In genomic region chr2:122147508-122148241, GRCm38 (mm10) we compare ENCODE assay signal across 8 mouse cellular contexts. TPM values are rescaled to one million over a fixed set of nuclear protein-coding genes. Genes with fewer than 3 reads are reported as not detected.
DNase-seq lines count a peak whose midpoint lies in the region; ATAC-seq lines count a peak whose summit lies in the region.

B2m (plus strand) TSS chr2:122147686.

- peak; percentile 85 for ATAC-seq in inflammation-experienced regulatory T-cells, adult 6 months
- ATAC-seq in megakaryocyte-erythroid progenitor cell, adult 5-6 weeks (replicated peaks; ENCODE audit: low FRiP score, low TSS enrichment, poor library complexity, severe bottlenecking), result peak; percentile 86

- intact Hi-C loops in gastrocnemius, postnatal 14 days (cut with DNase I; ENCODE audit: low total_unique reads), result no loop called here
- intact Hi-C loops in left cerebral cortex, postnatal 10 days (cut with DNase I), result no loop called here

- peak; percentile 95 to 99 for DNase-seq in adrenal gland, adult (ENCODE audit: inconsistent age in 2 of 2, low spot score in 1 of 2)
- peak; percentile 99 for DNase-seq in embryo, embryonic 10.5 days (ENCODE audit: low spot score)
- peak; percentile 93 for DNase-seq in gastrocnemius, postnatal 14 days
- DNase-seq in left cerebral cortex, postnatal 10 days (ENCODE audit: extremely low spot score in 1 of 2, low spot score in 2 of 2), result peak; percentile 93 to 94
- DNase-seq in right cerebral cortex, postnatal 25 days, result peak; percentile 87
- DNase-seq in urinary bladder, postnatal 4 days (ENCODE audit: low spot score in 2 of 2), result peak; percentile 89 to 93

RNA-seq across cellular contexts. Expression of gene B2m, which starts in this region (rescaled TPM):
- 10 to 100 TPM; 80.2 to 95.9 TPM for total RNA-seq in gastrocnemius, postnatal 14 days (2021)
- polyA plus RNA-seq in inflammation-experienced regulatory T-cells, adult 6 months (2017; shearing (Covaris generic)), result over 10,000 TPM in 1 of 3 experiments, 1,000 to 10,000 TPM in 2; 8,524 to 10,037 (median 9,865) TPM
- total RNA-seq in left cerebral cortex, postnatal 10 days (2021), result 10 to 100 TPM; 72.1 to 76.8 TPM
- total RNA-seq in megakaryocyte-erythroid progenitor cell, adult 5-6 weeks (2014; fragmentation: Nextera tagmentation), result 1,448 and 1,509 TPM in 2 replicates
- 1,672 and 1,891 TPM in 2 replicates for total RNA-seq in megakaryocyte-erythroid progenitor cell, adult 5-6 weeks (2017)

Comparison
In these comparisons a context has a peak if more than half of its experiments do, and no peak if none do; other contexts are left out.
1. Peak in every context shown above with its lines: DNase-seq and ATAC-seq.
2. RNA of gene B2m (total RNA-seq): 1,448 to 1,891 TPM in megakaryocyte-erythroid progenitor cell, adult 5-6 weeks; 80.2 to 95.9 TPM in gastrocnemius, postnatal 14 days and 72.1 to 76.8 TPM in left cerebral cortex, postnatal 10 days; every median in the first group is over 10 times any median in the second.